Mouse (Mus musculus): ENCODE results near the gene Ubxn6. TPM values are rescaled to one million over a fixed set of nuclear protein-coding genes. Genes with fewer than 3 reads are reported as not detected.

Ubxn6 gene
- polyA plus RNA-seq, 1 experiment from 2014 or later, result 60.4 TPM

DNA sequence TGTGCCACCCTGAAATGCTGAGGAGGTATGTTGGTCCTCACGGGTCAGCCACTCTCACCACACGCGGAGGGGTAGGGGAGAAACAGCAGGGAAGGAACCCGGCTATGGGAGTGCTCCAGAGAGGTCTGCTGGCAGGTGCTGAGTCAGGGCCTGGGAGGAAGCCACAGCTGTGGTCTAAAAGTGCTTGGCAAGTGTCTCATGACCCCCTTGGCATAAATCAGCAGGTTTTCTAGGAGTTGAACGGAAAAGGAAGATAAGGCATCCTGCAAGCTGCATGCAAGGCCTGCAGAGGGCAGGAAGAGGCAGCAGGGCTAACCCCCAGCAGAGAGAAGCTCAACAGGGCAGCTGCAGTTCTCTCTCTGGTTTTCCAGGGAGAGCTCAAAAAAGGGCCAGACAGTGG is 43.9 kb downstream of the Ubxn6 start:
- peak; percentile 43 for DNase-seq (ENCODE audit: low spot score)
- no peak overlapping the region for H3K9ac ChIP-seq (replicated peaks; ENCODE audit: low read depth)
- ATAC-seq, result peak; percentile 34

DNA sequence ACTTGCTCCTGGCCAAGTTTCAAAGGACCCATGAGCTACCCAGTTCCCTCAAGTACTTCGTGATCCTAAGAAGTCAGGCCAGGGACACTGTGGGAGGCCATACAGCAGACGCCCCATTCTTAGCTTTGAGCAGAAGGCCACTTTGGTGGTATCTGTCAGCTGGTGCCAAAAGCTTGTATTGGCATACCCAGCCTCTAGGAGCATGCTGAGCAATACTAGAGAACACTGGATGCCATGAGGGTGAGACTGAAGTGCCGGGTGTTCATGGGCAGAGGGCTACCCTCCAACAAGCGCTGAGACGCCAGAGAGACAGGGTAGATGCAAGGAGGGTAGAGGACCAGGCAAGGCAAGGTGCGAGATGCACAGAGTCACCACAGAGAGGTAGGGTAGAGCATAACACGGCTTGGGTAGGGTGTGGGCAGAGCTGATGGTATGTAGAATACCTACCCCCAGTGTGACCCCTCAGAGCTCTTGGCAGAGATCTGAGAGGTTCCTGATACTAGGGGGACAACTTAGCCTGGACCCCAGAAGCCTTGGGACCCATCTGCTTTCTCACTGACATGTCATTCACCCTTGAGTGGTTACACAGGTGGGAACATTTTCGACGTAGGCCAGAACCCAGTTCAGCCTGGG is 44.5 kb downstream of the Ubxn6 start:
- 87% methylated on average over 9 of the region's 9 CpGs for whole genome bisulfite sequencing
- TF ChIP-seq CTCF (IDR thresholded peaks at IDR 0.05) (no peak), EP300 (IDR thresholded peaks at IDR 0.05) (no peak)

More for the DNA sequence above, 43.9 kb downstream of the Ubxn6 start:
- Histone ChIP-seq H3K36me3 (ENCODE audit: insufficient read depth, low read length) (no peaks in the 10 kb centered on the region), H3K27ac (ENCODE audit: low read length) (no peak overlapping the region), H3K4me3 (ENCODE audit: low read depth, low read length) (no peak overlapping the region), H3K4me2 (replicated peaks; ENCODE audit: low read depth, low read length) (no peak overlapping the region), H3K27me3 (replicated peaks; ENCODE audit: insufficient read depth, low read length) (no peaks in the 10 kb centered on the region), H3K9me3 (ENCODE audit: low read length) (no peaks in the 10 kb centered on the region), H3K4me1 (ENCODE audit: insufficient read depth, low read depth, low read length) (peaks cover 11% of the 10 kb centered on the region; the same call in 1 of the 2 replicates)
- TF ChIP-seq EP300 (IDR thresholded peaks at IDR 0.05) (no peak), CTCF (IDR thresholded peaks at IDR 0.05) (peak; percentile 36)
- WGBS, result 39% methylated on average over 5 of the region's 5 CpGs

DNA sequence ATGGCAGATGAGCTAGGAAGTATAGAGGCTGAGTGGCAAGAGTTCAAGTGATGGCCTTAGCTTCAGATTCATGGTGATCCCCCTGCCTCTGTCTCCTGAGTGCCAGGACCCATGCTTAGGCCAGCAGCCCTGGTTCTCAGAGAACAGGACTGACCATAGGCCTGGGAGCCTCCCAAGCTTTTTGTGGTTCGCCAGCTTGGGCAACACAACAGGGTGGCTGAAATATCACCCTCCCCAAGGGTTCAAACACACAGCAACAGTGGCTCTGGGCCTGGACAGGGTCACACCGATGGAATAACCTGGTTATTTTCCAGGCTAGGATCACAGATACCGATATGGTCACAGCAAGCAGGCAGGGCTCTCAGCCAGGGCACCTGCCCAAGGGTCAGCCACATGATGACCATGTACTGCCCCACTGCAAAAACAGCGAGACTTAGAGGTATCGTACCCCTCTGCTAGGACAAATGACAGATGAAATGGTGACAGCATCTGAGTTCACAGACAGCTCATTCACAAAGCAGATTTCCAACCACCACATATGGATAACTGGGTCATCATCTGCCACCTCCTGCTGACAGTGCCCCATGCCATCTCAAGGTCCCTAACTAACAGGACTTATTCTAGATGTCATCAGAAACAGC is 46.9 kb downstream of the Ubxn6 start:
- H3K4me3 ChIP-seq (ENCODE audit: low read depth, low read length), result no peak overlapping the region
- no peaks in the 10 kb centered on the region for H3K4me1 ChIP-seq (ENCODE audit: insufficient read depth, low read depth, low read length)
- H3K27ac ChIP-seq (ENCODE audit: low read length), result no peak overlapping the region
- H3K36me3 ChIP-seq (ENCODE audit: insufficient read depth, low read length), result no peaks in the 10 kb centered on the region
- WGBS, result 86% methylated on average over 5 of the region's 5 CpGs
- H3K27me3 ChIP-seq (replicated peaks; ENCODE audit: insufficient read depth, low read length), result no peaks in the 10 kb centered on the region
- H3K9ac ChIP-seq (replicated peaks; ENCODE audit: low read depth), result no peak overlapping the region
- no peak overlapping the region for H3K4me2 ChIP-seq (replicated peaks; ENCODE audit: low read depth, low read length)
- ATAC-seq (no peak), DNase-seq (ENCODE audit: low spot score) (no peak)
- no peak for TF ChIP-seq EP300 (IDR thresholded peaks at IDR 0.05)
- H3K9me3 ChIP-seq (ENCODE audit: low read length), result no peaks in the 10 kb centered on the region

More for the DNA sequence above, 44.5 kb downstream of the Ubxn6 start:
- H3K4me3 ChIP-seq (ENCODE audit: low read depth, low read length), result no peak overlapping the region
- H3K9me3 ChIP-seq (ENCODE audit: low read length), result no peaks in the 10 kb centered on the region
- H3K4me2 ChIP-seq (replicated peaks; ENCODE audit: low read depth, low read length), result no peak overlapping the region
- no peaks in the 10 kb centered on the region for H3K27me3 ChIP-seq (replicated peaks; ENCODE audit: insufficient read depth, low read length)
- H3K9ac ChIP-seq (replicated peaks; ENCODE audit: low read depth), result no peak overlapping the region
- no peak for ATAC-seq
- no peaks in the 10 kb centered on the region for H3K36me3 ChIP-seq (ENCODE audit: insufficient read depth, low read length)
- H3K4me1 ChIP-seq (ENCODE audit: insufficient read depth, low read depth, low read length), result peaks cover 7% of the 10 kb centered on the region; the same call in 1 of the 2 replicates
- no peak overlapping the region for H3K27ac ChIP-seq (ENCODE audit: low read length)
- DNase-seq (ENCODE audit: low spot score), result no peak

DNA sequence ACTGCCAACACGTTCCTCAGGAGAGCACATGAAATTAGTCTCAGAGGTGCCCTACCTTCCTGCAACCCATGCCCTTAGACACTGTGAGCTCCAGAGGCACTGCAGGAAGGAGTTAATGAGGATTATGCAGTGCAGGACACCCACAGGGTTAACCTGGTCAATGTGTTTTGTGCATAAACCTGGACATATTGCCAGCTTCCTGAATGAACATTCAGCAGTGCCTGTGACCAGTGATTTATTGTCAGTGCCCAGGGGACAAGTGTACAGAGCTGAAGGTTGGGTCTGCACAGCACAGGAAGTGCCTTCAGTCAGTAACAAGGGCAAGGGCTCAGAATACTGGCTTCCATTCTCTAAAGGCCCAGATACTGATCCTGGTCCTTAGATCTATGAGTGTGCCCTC is 47.9 kb downstream of the Ubxn6 start:
- H3K4me2 ChIP-seq (replicated peaks; ENCODE audit: low read depth, low read length), result no peak overlapping the region
- no peaks in the 10 kb centered on the region for H3K36me3 ChIP-seq (ENCODE audit: insufficient read depth, low read length)
- no peak overlapping the region for H3K9ac ChIP-seq (replicated peaks; ENCODE audit: low read depth)
- no peak overlapping the region for H3K27ac ChIP-seq (ENCODE audit: low read length)
- DNase-seq (ENCODE audit: low spot score) (no peak), ATAC-seq (no peak)
- H3K4me3 ChIP-seq (ENCODE audit: low read depth, low read length), result no peak overlapping the region
- TF ChIP-seq CTCF (IDR thresholded peaks at IDR 0.05), result no peak
- TF ChIP-seq EP300 (IDR thresholded peaks at IDR 0.05), result no peak
- H3K4me1 ChIP-seq (ENCODE audit: insufficient read depth, low read depth, low read length), result no peaks in the 10 kb centered on the region
- no peaks in the 10 kb centered on the region for H3K27me3 ChIP-seq (replicated peaks; ENCODE audit: insufficient read depth, low read length)
- no peaks in the 10 kb centered on the region for H3K9me3 ChIP-seq (ENCODE audit: low read length)
- WGBS, result 59% methylated on average over 1 of the region's 1 CpGs

DNA sequence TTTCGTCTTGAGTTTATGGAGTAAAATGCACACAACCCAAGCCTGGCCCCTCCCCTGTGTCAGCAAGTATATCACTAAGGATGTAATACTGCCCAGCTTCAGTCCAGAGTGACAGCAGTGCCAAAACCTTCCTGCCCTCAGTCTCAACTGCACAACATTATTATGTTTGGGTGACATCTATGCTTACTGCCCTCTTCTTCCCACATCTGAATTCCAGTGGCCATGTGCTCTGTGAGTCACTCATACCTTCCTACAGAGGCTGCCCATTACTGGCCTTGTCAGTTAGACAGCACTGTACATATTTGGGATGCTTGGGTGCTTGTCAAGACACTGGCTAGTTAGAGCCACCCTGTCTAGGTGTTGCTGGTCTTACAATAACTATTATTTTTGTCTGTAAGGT is 48.5 kb downstream of the Ubxn6 start:
- Histone ChIP-seq H3K9ac (replicated peaks; ENCODE audit: low read depth) (no peak overlapping the region), H3K27ac (ENCODE audit: low read length) (no peak overlapping the region), H3K27me3 (replicated peaks; ENCODE audit: insufficient read depth, low read length) (no peaks in the 10 kb centered on the region), H3K4me2 (replicated peaks; ENCODE audit: low read depth, low read length) (no peak overlapping the region), H3K4me3 (ENCODE audit: low read depth, low read length) (no peak overlapping the region), H3K4me1 (ENCODE audit: insufficient read depth, low read depth, low read length) (no peaks in the 10 kb centered on the region), H3K36me3 (ENCODE audit: insufficient read depth, low read length) (no peaks in the 10 kb centered on the region), H3K9me3 (ENCODE audit: low read length) (no peaks in the 10 kb centered on the region)
- DNase-seq (ENCODE audit: low spot score), result no peak
- TF ChIP-seq EP300 (IDR thresholded peaks at IDR 0.05), result no peak
- no peak for ATAC-seq
- 85% methylated on average over 1 of the region's 1 CpGs for WGBS

DNA sequence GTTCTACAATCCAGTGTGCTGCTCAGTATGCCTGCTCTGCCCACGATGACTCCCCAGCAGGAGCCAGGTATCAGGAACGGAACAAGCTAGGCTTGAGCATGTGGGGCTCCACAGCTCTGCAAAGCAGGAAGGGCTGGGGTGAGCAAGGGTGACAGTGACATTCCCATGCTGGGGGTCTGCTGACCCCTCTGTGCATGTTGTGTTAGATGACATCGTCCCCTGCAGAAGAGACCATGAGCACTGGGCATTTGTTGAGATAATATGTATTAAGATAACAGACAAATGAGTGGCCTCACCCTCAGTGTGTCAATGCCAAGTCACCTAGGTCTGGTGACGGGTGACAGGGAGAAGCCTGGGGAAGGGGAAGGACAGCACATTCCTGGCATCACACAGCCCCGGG is 49.9 kb downstream of the Ubxn6 start:
- Histone ChIP-seq H3K27me3 (replicated peaks; ENCODE audit: insufficient read depth, low read length) (no peaks in the 10 kb centered on the region), H3K4me1 (ENCODE audit: insufficient read depth, low read depth, low read length) (no peaks in the 10 kb centered on the region), H3K4me3 (ENCODE audit: low read depth, low read length) (no peak overlapping the region), H3K27ac (ENCODE audit: low read length) (no peak overlapping the region), H3K36me3 (ENCODE audit: insufficient read depth, low read length) (0 out of 2 replicates have a peak, but pooled peaks cover under 1% of the 10 kb centered on the region), H3K9me3 (ENCODE audit: low read length) (no peaks in the 10 kb centered on the region), H3K9ac (replicated peaks; ENCODE audit: low read depth) (no peak overlapping the region), H3K4me2 (replicated peaks; ENCODE audit: low read depth, low read length) (no peak overlapping the region)
- TF ChIP-seq CTCF (IDR thresholded peaks at IDR 0.05) (no peak), EP300 (IDR thresholded peaks at IDR 0.05) (no peak)
- WGBS, result 72% methylated on average over 5 of the region's 5 CpGs
- ATAC-seq (no peak), DNase-seq (ENCODE audit: low spot score) (no peak)

Data from lung, postnatal 0 days (tissue).